Mouse (Mus musculus): ENCODE measurements around the gene Rabgap1l.

The Rabgap1l gene

GRCm38 (mm10) chr1:160245954-160246353 is 547.1 kb downstream of the Rabgap1l start:
- DNase-seq (ENCODE audit: low read depth) = no peak

- DNase-seq (ENCODE audit: low read depth) = no peak
These were observed 548.3 kb downstream of the Rabgap1l start for GRCm38 (mm10) chr1:160244689-160245088.

DNA sequence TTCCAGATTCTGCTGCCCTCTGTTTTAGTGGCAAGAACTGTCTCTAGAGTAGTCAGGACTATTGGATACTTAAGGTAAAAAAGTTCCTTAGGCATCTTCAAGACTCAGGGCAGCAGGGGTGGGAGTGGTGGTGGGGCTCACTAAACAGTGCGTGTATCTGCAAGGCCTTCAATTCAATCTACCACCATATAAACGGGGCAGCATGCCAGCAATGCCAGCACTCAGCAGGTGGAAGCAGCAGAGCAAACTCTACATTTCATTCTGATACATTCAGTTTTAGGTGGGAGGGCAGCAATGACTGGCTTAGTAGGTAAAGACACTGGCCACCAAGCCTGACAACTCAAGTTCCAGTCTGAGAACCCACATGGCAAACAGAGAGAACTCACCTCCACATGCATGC is 552.9 kb downstream of the Rabgap1l start:
- no peak for DNase-seq (ENCODE audit: low read depth)

GRCm38 (mm10) chr1:160238852-160239443 is 554.1 kb downstream of the Rabgap1l start:
- DNase-seq (ENCODE audit: low read depth) = no peak

DNA sequence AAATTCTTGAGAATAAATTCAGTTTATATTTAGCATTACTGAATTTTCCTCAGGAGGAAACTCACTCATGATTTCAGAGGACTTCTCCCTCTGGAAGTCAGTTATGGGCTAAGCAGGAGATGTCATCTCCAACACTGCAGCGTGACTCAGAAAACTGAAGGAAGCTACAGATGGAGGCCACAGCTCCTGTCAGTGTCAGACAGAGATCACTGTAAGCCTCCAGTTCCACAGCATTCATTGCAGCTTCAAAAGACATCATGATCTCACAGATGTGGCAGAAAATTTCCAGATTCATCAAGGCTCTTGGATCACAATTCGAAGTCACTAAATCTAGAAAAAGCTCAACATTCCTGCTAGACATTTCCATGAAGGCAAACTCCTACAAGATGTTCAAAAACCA is 555.0 kb downstream of the Rabgap1l start:
- no peak for DNase-seq (ENCODE audit: low read depth)

DNA sequence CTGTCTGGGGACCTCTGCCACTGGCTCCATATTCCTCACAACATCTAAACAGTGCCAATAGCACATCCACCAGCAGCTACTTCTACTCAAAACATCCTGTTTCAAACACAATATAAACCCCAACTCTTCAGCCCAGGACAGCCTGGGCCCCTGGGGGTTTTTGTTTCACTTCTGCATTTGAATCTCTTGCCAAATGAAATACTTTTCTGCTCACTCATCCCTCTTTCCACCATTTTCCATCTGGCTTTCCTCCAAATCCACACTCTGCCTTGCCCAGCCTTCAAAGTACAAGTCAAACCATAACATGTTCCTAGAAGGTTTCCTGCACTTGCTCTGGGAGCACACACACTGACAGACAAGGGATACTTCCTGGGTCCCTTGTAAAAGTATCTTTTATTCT is 559.1 kb downstream of the Rabgap1l start:
- no peak for DNase-seq (ENCODE audit: low read depth)

GRCm38 (mm10) chr1:160232113-160232512 is 560.9 kb downstream of the Rabgap1l start:
- DNase-seq (ENCODE audit: low read depth) = no peak

DNA sequence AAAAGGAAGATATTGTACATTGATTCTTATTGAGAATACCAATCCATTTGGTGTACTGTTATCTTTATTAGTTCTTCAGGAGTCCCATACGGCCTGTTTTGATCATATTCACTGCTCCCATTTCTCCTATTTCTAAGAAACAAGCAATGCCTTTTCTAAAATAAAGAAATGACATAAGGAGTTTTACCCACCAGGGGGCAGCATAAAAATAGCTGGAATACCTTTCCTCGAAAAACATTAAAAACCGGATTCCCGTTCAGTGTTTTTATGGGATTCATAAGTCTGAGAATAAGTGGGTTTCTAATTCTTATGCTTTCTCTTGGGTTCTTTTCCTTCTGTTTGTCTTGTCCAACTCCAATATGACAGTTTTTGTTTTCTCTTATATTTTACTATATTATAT is 562.0 kb downstream of the Rabgap1l start:
- no peak for DNase-seq (ENCODE audit: low read depth)

DNA sequence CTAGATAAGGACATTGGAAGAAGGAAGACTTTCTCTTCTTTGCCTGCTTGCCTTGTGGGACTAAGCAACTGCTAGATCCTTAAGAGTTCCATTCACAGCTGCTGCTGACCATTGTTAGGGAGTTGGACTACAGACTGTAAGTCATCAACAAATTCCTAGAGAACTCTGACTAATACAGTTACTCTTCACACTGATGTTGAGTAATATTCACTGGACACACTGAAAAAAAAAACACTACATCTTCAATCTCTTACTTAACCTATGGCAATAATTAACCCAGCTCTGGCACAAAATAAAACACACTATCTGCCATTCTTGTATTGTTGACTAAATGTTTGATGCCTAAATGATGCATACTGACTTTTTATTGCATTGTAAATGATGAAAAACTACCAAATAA is 565.2 kb downstream of the Rabgap1l start:
- DNase-seq (ENCODE audit: low read depth) = no peak

- no peak for DNase-seq (ENCODE audit: low read depth)
These were observed 565.8 kb downstream of the Rabgap1l start for GRCm38 (mm10) chr1:160227196-160227595.

GRCm38 (mm10) chr1:160224093-160224492 is 568.9 kb downstream of the Rabgap1l start:
- DNase-seq (ENCODE audit: low read depth) = no peak

DNA sequence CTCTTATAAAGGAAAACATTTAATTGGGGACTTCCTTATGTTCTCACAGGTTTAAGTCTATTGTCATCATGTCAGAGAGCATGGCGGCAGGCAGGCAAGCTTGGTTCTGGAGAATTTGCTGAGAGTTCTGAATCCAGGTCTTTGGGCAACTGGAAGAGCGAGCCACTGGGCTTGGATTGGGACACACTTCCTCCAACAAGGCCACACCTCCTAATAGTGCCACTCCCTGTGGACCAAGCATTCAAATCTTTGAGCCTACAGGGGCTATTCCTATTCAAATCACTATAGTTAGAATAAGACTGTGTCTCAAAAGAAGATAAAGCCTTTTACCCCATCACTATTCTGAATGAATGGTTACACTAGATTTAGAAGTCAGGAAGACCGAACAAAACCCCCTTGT is 575.1 kb downstream of the Rabgap1l start:
- no peak for DNase-seq (ENCODE audit: low read depth)

DNA sequence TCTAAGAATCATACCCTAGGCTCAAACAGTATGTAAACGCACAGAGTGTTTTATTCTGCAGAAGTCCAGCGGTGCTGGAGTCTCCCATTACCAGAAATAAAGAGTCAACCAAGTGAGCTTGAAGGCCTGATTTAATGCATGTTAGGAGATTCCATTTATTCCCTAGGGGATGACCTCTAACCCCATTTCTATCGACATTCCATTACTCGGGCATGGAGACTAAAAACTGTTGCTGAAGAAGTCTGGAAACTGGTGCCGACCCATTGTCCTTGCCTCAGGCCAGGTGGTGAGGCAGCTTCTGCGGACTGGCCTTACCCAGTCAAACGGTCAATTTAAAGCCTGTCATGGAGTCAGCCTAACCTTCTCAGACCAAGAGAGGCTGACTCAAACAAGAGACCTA is 578.8 kb downstream of the Rabgap1l start:
- no peak for DNase-seq (ENCODE audit: low read depth)

DNA sequence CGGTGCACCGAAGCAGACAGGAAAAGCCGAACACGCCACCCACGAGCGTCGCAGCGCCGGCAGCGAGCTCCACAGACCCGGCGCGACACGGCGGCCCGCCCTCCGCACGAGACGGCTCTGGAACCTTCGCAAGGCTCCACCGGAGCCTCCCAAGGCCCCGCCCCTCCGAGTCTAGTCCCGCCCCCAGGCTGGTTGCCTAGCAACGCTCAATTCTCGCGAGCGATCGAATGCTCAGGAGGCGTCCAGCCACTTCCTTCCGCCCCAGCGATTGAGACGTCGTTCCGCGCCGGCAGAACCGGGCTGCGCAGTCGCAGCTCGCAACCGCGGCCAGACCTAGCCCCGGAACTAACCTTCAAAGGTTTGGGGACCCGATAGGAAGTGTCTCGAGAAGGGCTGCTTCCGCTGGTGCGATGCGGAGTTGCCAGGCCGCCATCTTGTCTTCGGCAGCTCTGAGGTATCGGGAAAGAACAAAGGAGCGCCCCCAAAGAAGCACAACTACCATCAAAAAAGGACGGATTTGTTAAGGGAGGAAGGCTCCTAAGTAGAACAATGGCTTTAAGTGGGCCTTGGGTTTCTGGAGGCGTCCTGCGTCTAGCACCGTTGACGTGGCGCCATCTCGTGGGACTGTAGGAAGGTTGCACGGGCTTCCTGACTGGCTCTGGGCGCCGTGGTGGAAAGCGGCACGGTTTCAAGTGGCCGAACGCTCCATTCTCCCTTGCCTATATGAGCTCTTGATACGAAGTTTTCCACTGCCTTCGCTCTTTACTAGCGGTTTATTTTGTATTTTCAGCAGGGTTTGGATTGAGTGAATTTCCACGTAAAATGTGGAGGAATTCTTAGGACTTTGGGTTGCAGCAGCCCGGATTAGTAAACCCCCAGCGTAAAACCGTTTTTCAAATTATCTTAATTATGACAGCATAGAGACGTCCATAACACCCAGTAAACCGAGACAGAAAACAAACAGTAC is 580.0 kb downstream of the Rabgap1l start, which contains the start of gene Cacybp:
Gene Cacybp, minus strand, starts transcription at position 173 of the 967 bp plus-strand sequence.
- DNase-seq (ENCODE audit: low read depth) = peak; percentile 96

DNA sequence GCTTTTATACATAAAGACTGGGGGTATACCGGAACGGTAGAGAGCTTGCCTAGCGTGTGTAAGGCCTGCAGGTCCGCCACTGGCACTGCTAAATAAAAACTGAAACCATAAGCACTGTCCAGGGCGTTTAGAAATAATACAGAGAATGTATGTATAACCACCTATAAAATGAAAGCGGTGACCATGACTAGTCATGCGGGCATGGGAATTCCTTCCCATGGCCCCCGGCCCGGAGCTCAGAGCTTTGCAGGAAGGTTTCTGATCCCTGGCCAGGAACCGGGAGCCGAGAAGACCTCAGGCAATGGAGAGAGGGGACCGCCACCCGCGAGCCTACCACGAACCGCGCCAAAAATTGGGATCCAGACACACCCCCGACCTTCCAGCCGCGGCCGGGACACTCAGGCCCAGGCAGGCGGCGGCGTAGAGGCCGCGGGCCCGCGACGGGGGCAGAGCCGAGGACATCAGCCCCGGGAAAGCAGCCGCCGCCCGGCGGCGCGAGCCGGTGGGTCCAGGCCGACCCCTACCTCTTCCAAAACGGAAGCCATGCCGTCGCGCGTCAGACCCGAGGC is 580.8 kb downstream of the Rabgap1l start:
- DNase-seq (ENCODE audit: low read depth) = no peak

DNA sequence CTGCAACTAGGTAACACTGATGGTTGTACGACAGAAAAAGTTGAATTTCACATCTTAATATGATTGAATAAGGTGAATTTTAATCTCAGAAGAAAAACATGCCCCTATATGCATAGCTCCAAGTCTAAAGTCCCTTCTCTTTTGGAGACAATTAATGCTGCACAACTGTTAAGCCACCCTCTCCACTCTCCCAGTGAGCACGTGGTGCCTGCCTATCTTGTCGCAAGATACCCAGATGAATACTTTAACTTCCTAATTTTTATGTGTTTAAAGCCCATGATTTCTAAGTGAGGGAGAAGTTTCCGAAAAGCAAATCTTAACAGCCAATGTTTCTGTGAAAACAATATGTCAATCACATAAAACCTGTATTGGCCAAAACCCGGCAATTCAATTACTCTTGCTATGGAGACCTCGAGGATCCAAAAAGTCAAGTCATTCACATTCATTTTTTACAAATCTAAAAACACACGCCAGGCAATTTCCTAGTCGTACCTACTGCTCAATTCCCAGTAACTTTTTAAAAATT is 581.4 kb downstream of the Rabgap1l start:
- DNase-seq (ENCODE audit: low read depth) = no peak

- no peak for DNase-seq (ENCODE audit: low read depth)
These were observed 582.4 kb downstream of the Rabgap1l start for GRCm38 (mm10) chr1:160210566-160210965.

DNA sequence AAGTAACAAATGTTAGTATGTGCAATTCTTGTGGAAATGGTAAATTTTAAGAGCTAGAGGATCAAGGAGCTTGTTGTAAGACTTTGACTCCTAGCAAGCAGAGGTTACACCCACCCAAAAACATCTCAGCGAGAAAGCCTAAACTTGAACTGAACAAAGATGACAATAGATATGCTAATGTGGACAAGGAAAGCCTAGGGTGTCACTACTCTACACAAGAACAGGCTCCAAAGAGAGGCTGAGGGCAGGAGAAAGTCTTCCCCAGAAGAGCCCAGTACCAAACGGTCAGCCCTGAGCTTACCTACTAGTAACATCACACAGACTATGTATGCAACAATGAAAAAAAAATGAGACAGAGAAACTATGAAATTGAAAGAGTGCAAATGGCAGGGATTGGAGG is 583.2 kb downstream of the Rabgap1l start:
- no peak for DNase-seq (ENCODE audit: low read depth)

DNA sequence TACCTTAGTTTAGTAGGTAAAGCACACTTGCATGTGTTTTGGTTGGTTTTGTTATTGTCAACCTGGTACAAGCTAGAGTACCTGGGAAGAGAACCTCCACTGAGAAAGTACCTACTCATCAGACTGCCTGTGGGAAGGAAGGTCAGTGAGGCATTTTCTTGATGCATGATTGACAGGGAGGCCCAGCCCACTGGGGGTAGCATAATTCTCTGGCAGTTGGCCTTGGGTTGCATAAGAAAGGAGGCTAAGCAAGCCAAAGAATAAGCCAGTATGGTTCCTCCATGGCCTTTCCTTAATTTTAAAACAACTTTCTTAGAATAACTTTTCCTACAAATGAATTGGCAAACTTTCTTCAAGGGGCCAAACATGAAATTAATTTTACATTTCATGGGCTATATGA is 587.5 kb downstream of the Rabgap1l start:
- DNase-seq (ENCODE audit: low read depth) = no peak

- DNase-seq (ENCODE audit: low read depth) = no peak
These were observed 597.7 kb downstream of the Rabgap1l start for GRCm38 (mm10) chr1:160195337-160195663.

DNA sequence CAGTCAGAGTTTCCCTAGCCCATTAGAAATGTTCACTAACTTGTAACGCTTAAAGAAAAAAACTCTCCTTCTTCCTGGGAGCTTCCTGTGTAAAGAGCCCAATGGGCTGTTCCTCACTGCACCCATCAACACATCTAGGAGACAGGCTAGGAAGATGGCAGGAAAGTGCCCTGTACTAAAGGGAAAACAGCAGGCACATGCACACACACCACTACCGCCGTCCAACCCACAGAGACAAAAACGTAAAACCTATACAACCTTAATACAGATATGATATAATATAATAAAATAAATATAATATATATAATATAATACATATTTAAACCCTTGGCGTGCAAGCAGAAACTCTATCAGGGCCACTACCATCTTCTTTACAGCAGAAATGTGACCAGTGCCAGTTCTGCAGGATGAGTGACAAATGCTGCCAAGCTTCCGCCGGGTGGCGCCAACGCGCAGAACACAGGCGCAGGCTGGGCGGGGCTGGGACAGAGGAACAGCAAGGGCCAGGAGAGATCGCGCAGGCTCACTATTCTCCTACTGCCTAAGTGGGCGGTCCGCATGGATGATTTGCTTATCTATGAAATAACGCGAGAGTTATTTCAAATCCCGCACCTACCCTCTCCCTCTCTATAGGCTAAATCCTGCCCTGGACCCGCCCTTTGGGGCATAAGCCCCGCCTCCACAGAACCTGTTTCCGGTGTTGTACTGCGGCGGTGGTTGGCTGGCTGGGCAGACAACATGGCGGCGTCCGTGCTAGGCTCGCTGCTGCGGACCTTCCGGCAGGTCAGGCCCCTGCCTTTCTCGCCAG is 598.3 kb downstream of the Rabgap1l start, which contains the start of gene Mrps14:
Gene Mrps14, plus strand, starts transcription at position 687 of the 808 bp plus-strand sequence.
- peak; percentile 99 for DNase-seq (ENCODE audit: low read depth)

DNA sequence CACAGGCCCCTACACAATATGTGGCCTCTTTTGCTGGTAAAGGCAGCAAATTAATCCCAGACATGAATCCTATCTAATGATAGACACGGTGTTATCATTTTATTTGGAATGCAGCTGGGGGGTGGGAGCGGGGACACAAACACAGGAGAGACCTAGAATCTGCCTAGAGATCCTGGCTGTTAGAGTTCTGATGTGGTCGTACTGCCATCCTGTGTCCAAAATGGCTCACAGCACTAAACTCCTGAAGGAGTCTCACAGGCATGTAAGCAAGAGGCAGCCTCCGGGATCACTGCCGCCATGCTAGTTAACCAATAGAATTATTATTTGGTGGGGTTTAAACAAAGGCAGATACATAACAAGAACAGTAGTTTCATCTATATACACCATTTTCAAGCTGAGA is 608.5 kb downstream of the Rabgap1l start:
- no peak for DNase-seq (ENCODE audit: low read depth)
